Mouse (Mus musculus): Measurements from ENCODE around the gene Atl3. TPM values are rescaled to one million over a fixed set of nuclear protein-coding genes. Genes with fewer than 3 reads are reported as not detected.
A peak's percentile ranks its signal among the peaks of the same experiment; 100 is the strongest.
"Not testable (repeated sequence)": the region's sequence is repeated elsewhere in the genome, so short reads cannot be mapped to it uniquely, and the experiment has no call there.

The Atl3 gene
- total RNA-seq, 2 experiments from 2014 or later: 49.0 to 50.2 TPM

DNA sequence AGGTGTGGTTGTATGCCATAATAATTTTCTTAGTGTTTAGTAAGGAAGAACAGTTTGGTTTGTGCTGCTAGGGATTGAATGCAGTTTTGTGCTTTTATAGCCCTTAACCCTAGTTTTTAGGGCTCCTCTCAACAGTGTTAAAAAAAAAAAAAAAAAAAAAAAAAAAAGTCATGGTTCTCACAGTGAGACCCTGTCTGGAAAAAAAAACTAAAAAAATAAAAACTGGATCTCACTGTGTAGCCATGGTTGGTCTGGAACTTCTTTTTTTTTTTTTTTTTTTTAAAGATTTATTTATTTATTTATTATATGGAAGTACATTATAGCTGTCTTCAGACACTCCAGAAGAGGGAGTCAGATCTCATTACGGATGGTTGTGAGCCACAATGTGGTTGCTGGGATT lies 2.2 kb downstream of the Atl3 start:
- not testable (repeated sequence) for ATAC-seq (replicated peaks; ENCODE audit: poor library complexity, severe bottlenecking)

DNA sequence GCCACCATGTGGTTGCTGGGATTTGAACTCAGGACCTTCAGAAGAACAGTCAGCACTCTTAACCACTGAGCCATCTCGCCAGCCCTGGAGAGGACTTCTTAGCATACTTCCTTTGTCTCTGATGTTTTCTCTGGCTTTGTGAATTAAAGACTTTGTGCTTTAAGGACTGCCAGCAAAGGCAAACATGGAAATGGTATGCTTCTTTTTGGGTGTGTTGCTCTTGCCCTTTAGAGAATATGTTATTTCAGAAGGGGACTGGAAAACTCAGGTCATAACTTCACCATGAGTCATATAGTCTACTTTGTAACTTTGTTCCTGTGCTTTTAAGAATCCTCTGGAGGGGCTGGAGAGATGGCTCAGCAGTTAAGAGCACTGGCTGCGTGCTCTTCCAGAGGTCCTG lies 5.0 kb downstream of the Atl3 start:
- no peak for ATAC-seq (replicated peaks; ENCODE audit: poor library complexity, severe bottlenecking)

DNA sequence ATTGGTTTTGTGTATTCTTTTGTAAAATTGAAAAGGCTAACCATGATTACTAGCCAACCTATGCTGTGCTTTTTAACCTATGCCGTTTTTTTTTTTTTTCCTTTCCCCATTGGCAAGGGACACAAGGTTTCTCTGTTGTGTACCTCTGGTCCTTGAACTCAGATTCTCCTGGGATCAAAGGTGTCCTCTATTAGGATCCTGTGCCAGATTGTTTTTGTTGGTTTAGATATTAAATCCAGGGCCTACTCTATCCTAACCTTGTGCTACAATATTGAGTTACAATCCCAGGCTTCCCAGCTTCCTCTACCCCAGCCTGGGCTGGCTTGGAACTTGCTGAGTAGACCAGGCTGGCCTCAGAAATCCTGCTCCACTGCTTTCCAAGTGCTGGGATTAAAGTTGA lies 6.9 kb downstream of the Atl3 start:
- no peak for ATAC-seq (replicated peaks; ENCODE audit: poor library complexity, severe bottlenecking)

DNA sequence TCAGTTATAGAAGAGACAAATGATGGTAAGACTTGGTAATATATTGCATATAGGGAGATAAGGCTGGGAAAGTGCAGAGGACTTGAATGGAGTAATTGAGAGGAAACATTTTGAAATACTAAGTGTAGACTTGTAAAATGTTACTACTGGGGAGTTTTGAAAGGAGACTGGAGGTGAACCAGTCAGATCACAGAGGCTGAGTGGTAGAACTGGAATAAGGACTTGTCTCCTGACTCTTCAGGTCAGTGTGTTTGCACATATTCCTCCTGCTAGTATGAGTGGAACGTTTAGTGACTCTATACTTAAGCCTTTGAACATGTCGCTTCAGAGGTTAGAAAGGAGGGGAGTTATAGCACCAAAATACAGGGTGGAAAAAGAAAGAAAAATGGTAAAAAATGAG lies 8.6 kb downstream of the Atl3 start:
- ATAC-seq (replicated peaks; ENCODE audit: poor library complexity, severe bottlenecking): no peak

DNA sequence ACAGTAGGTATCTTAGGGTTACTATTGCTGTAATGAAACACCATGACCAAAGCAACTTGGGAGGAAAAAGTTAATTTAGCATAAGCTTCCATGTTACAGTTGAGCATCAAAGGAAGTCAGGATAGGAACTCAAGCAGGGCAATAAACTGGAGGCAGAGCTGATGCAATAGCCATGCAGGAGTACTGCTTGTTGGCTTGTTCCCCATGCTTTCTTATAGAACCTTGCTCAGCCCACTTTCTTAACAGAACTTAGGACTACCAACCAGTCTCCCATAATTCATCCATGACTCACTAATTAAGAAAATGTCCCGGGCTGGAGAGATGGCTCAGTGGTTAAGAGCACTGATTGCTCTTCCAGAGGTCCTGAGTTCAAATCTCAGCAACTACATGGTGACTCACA lies 12.5 kb downstream of the Atl3 start:
- ATAC-seq (replicated peaks; ENCODE audit: poor library complexity, severe bottlenecking): 0 out of 2 replicates have a peak, but pooled peaks have one; percentile 22

DNA sequence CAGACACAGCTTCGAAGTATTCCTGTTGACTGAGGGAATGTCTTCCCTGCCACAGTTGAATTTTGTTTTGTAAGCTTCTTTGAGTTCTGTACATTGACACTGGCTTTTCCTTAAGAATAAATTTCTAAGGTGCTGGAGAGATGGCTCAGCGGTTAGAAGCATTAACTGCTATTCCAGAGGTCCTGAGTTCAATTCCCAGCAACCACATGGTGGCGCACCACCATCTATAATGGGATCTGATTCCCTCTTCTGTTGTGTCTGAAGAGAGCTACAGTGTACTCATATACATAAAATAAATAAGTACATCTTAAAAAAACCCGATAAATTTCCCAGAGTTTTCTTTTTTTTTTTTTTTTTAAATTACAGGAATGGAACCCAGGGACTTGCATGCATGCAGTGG lies 14.2 kb downstream of the Atl3 start:
- ATAC-seq (replicated peaks; ENCODE audit: poor library complexity, severe bottlenecking): no peak

DNA sequence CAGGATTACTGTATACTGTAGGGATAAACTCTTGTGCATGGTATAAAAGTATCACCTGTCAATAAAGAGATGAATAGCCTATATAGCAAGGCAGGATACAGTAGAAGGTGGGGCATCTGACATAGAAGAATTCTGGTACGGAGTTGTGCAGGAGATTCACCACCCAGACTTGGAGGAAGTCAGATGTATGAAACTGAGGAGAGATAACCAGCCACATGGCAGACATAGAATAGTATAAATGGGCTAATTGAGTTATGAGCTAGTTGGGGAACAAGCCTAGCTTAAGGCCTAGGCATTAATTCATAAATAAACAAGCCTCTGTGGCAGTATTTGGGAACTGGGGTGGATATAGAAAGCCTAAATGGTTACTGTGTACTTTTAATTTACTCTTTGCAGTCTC lies 22.6 kb downstream of the Atl3 start:
- ATAC-seq (replicated peaks; ENCODE audit: poor library complexity, severe bottlenecking): no peak

DNA sequence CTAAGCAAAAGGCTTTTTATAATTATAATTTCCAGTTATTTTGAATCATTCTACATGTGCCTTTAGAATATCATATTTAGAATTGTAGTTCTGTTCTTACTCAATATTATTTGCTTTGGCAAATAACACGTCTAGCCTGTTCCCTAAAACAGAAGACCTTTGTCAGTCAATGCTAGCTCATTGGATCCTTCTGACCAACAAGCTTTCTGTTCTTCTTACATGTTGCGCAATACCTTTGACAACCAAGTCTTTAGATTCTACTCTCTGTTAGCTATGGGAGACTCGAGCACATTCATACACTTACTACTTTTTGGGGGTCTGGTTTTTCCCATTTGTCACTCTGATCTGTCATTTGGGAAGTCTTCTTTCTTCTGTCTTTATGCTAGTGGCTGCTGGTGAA lies 27.8 kb downstream of the Atl3 start:
- 0 out of 2 replicates have a peak, but pooled peaks have one; percentile 14 for ATAC-seq (replicated peaks; ENCODE audit: poor library complexity, severe bottlenecking)

DNA sequence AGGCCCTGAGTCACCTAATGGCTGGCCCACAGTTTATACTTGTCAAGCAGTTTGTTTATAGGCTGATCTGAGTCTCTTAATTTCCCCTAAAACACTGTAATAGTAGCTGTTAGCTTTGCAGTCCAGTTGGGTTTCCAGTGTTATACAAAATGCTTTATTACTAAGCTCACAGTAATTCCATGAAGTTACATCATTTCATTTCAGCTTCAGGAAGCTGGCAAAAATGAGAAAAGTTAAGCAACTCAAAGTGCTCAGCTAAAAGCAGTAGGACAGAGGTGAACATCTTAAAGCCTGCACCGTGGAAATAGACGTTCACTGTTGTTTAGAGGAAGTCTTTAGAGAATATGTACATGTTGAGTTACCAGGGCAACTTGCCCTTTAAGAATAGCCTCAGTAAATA lies 29.0 kb downstream of the Atl3 start:
- ATAC-seq (replicated peaks; ENCODE audit: poor library complexity, severe bottlenecking): no peak

DNA sequence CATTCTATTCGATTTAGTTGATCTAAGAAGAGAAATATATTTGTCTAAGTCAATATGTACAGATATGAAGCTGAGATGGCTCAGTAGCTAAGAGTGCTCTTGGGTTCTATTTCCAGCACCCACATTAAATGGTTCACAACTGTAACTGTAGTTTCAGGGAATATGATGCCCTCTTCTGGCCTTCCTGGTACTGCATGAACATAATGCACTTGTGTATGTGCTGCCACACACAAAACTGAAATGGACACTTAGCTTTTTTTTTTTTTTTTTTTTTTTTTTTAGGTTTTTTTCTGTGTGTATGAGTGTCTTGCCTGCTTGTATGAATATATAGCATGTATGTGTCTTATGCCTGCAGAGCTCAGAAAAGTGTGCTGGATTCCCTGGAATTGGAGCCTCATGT lies 29.5 kb downstream of the Atl3 start:
- no peak for ATAC-seq (replicated peaks; ENCODE audit: poor library complexity, severe bottlenecking)

DNA sequence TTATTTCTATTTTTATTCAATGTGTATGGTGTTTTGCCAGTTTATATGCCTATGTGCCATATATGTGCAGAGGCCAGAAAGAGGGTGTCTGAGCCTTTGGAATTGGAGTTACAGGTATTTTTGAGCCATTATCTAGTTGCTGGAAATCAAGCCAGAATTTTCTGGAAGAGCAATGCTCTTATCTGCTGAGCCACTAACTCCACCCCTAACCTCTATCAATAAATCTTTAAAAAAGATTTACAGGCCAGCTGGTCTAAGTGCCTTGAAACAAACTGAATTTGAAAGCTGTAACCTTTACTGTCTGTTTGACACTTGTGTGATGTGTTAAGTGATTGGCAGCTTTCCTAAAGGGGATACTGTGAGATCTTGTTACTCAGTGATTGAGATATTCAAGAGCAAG lies 29.9 kb downstream of the Atl3 start:
- no peak for ATAC-seq (replicated peaks; ENCODE audit: poor library complexity, severe bottlenecking)

DNA sequence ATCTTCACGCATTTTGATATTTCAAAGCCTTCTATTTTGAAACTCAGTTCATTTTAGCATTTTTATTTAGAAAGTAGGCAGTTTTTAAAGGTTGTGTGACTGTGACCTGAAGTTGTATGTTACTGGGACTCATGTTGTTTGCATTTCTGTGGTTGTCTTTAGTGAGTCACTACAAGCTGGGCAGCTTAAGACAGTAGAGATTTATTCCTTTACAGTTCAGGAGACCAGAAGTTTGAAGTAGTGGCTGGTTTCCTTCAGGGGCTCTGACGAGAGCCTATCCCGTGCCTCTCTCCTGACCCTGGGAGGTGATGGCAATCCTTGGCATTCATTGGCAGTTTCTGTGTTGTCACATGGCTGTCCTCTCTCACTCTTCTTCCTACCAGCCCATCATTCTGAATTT lies 31.0 kb downstream of the Atl3 start:
- no peak for ATAC-seq (replicated peaks; ENCODE audit: poor library complexity, severe bottlenecking)

DNA sequence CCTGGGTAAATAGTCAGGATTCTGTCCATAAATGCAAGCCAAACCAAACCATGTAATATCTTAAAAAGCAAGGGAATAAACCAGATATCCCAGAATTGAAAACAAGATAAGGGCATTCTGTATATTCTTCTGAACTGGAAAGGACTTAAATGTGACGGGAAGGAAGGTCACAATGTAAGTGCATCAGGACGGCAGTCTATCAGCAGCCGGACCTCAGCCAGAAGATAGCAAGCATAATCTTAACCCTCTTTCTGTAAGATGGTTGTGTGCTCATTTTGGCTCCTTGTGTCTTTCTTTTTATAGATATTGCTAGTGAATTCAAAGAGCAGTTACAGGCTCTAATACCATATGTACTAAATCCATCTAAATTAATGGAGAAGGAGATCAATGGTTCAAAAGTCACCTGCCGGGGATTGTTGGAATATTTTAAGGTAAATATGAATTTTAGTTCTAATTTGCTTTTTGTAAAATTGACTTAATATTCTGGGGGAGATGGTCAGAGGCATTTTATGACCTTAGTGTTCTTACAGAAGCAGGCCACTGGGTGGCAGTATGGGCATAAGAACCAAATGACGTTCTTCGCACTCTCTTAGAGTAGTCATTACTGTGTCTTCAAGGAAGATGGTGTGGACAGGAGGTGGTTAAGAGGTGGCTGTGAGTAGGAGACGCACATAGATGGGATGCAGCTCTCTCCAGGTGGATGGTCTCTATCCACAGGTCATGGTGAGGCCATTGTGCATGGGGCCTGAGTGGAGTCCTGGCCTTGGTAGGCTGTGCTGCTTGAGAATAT lies 35.0 kb downstream of the Atl3 start:
- ATAC-seq (replicated peaks; ENCODE audit: poor library complexity, severe bottlenecking): peak; percentile 69

DNA sequence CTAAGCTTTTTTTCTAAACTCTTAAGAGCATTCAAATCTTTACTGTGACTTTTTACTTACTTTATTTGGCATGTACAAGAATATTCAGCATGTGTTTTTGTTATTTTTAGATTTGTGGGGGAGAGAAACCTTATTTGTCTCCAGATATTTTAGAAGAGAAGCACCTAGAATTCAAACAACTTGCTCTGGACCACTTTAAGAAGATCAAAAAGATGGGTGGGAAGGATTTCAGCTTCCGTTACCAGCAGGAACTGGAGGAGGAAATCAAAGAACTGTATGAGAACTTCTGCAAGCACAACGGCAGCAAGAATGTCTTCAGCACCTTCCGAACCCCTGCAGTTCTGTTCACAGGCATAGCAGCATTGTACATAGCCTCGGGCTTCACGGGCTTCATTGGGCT lies 38.1 kb downstream of the Atl3 start:
- ATAC-seq (replicated peaks; ENCODE audit: poor library complexity, severe bottlenecking): no peak

DNA sequence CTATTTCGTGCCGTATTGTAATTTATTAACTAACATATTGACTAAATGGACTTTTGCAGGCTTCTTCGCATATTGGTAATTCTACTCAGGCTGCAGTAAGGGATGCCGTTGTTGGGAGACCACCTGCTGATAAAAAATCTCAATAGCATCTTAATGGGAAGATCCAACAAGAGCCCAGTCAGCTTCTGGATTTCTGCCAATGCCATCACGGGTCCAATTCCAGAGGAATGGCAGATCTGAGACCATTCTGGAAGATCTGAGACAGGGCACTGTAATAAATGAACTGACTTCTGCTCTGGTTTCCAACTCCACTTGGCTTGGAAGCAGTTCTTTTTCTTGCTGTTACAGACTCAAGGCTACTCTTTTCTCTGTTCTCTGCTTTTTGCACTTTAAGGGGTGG lies 40.1 kb downstream of the Atl3 start:
- ATAC-seq (replicated peaks; ENCODE audit: poor library complexity, severe bottlenecking): no peak

DNA sequence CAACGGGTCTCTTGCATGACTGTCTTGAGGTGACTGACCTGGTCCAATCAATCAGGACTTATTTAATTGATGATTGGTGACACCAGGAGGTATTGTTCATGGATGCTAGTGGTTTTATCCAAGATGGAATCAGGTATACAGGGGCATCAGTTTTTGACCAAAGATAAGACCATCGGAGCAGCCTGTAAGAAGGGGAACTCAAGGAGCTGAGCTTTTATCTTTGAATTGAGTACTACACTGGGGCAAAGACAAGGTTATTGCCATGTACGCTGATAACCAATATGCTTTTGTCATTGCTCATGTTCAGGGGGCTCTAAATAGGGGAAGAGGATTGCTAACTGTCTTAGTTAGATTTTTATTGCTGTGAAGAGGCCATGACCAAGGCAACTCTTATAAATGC lies 55.1 kb downstream of the Atl3 start:
- ATAC-seq (replicated peaks; ENCODE audit: poor library complexity, severe bottlenecking): no peak

DNA sequence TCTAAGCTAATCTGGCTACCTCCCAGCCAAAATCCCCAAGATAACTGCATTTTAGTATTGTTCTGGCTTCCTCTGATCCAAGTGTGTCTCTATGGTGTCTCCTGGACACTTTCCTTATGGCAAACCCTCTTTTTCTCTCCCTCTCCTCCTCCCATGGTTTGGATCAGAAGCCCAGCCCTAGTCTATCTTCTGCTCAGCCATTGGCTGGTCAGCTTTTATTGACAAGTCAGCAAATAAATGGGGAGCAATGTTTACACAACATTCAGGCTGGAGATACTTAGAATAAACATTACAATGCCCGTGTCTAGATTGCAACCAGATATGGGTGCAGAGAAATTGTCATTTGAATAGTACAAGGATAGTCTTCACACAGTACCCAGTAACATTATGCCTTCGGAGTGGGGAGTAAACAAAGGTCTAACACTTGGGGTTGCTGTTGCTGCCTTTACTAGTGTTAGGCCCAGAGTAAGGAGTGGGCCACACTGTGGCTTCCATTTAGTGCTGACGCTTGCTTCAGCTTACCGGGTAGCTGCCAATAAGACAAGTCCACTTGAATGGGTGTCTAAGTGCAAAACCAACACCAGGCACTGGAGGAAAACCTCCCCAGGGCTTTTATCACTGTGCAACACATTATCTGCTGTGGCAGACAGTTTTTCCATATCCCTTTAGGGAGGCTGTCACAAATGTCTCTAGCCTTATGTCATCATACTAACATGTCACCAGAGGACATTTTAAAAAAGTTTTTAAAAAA lies 57.9 kb downstream of the Atl3 start:
- ATAC-seq (replicated peaks; ENCODE audit: poor library complexity, severe bottlenecking): no peak

DNA sequence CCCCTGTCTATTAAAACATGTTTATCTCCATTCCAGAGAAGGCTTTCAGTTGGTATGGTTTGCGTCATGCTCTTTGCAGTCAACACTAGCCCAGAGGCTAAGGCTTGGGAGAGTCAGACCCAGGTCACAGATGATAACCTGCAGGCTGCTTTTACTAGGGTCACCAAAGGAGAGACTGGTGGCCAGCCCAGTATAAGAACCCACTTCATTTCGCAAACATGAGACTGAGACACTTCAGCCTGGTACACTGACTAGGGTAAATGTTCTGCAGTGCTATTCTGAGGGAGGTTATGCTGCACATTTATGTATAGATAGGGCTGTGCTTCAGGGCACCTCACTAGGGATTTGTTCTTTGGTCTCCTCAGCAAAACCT lies 58.4 kb downstream of the Atl3 start:
- ATAC-seq (replicated peaks; ENCODE audit: poor library complexity, severe bottlenecking): no peak

DNA sequence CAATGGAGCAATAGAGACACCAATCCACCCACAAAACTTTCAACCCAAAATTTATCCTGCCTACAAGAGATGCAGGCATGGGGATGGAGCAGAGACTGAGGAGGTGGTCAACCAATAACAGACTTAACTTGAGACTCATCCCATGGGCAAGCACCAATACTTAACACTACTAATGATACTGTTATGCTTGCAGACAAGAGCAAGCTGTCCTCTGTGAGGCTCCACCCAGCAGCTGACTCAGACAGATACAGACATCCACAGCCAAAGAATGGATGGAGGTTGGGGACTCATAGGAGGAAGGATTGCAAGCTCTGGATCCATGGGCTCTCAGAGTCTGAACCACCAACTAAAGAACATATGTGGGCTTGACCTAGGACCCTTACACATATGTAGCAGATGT lies 59.6 kb downstream of the Atl3 start:
- no peak for ATAC-seq (replicated peaks; ENCODE audit: poor library complexity, severe bottlenecking)

DNA sequence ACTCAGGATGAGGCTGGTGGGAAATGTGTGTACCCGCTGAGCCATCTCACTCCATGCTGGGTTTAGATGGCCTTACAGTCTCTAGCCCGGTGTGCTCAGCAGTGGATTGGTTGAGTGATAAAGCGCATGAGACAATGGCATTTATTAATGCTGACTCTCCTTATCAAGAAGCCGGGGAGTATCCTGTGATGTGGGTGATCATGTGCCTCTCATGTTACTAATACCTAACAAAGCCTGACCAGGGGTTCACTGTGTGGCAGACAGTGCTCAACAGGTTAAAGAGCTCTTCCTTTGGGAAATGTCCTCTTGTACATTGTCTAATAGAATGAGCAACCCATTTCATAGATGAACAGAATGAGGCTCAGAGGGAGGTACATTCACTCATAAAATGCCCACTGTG lies 61.0 kb downstream of the Atl3 start:
- ATAC-seq (replicated peaks; ENCODE audit: poor library complexity, severe bottlenecking): no peak

DNA sequence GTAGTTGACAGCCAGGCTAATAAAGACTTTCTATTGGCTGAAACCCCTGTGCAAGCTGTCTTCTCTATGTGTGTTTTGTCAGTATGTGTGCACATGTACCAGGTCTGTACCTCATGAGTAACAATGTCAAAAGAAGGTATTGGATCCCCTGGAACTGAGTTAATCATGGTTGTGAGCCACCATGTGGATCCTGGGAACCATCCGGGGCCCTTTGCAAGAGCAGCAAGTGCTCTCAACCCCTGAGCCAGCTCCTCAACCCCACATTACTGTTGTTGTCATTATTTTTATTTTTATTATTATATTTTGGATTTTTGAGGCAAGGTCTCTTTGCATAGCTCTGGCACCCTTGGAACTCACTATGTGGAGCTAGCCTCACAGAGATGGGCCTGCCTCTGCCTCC lies 62.8 kb downstream of the Atl3 start:
- ATAC-seq (replicated peaks; ENCODE audit: poor library complexity, severe bottlenecking): no peak

DNA sequence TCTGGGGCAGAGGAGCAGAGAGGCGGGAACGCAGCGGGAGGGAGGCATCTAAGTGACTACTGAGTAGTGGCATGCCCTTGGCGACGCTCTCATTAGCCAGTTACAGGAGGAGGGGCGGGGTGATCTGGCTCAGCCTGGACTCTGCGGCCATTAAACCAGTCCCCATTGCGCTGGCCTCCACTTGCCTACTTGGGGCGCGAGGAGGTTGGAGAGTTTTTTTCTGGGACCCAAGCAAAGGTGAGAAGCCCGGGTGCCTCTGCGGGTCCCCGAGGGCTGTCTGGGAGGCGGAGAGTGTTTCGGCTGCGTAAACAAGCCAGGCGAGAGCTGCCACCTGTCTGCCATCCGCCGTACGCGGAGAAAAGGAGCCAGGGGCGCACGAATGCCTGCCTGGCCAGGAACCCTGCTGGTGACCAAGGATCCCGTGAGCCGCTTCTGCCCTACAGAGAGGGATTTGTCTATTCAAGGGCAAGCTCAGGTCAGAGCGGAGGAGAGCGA lies 63.5 kb downstream of the Atl3 start, which contains the start of gene Pla2g16:
Gene Pla2g16, plus strand, starts transcription at position 132 of the 495 bp plus-strand sequence.
- peak; percentile 97 for ATAC-seq (replicated peaks; ENCODE audit: poor library complexity, severe bottlenecking)
